Mouse (Mus musculus) midbrain, embryonic 12.5 days (tissue): ENCODE results near the gene 1810062G17Rik. TPM values are rescaled to one million over a fixed set of nuclear protein-coding genes. Genes with fewer than 3 reads are reported as not detected.

Experiments
- ATAC-seq: fragments of 200-750 bp; cut with Nextera tagmentation; 2 replicates; pipeline ENCODE4 v1.8.0; 2017; ENCODE audit warnings: low read depth, moderate TSS enrichment, moderate library complexity; ENCODE audit not compliant: low FRiP score
- H3K27ac ChIP-seq: fragments of 300-500 bp; sonication (generic); replicated peaks from 2 replicates; pipeline ENCODE4 v1.5.1; 2016; ENCODE audit warnings: mild to moderate bottlenecking
- H3K27me3 ChIP-seq: fragments of 300-500 bp; sonication (generic); 2 replicates; pipeline ENCODE4 v1.6.1; 2016; ENCODE audit warnings: mild to moderate bottlenecking
- H3K36me3 ChIP-seq: fragments of 300-500 bp; sonication (generic); 2 replicates; pipeline ENCODE4 v1.6.1; 2016
- H3K4me1 ChIP-seq: fragments of 300-500 bp; sonication (generic); 2 replicates; pipeline ENCODE4 v1.6.1; 2016
- H3K4me2 ChIP-seq: fragments of 300-500 bp; sonication (generic); replicated peaks from 2 replicates; pipeline ENCODE4 v1.6.1; 2016; ENCODE audit warnings: mild to moderate bottlenecking, moderate library complexity
- H3K4me3 ChIP-seq: fragments of 300-500 bp; sonication (generic); 2 replicates; pipeline ENCODE4 v1.5.1; 2016; ENCODE audit warnings: mild to moderate bottlenecking
- H3K9ac ChIP-seq: fragments of 300-500 bp; sonication (generic); replicated peaks from 2 replicates; pipeline ENCODE4 v1.6.1; 2016; ENCODE audit warnings: mild to moderate bottlenecking, moderate library complexity
- H3K9me3 ChIP-seq: fragments of 300-500 bp; sonication (generic); 2 replicates; pipeline ENCODE4 v1.6.1; 2016; ENCODE audit warnings: mild to moderate bottlenecking
- WGBS: fragments of 180-500 bp; shearing (Covaris S2); methylation state at CpG from one replicate; pipeline ENCODE4 v1.1.7; 2016; 5-methylcytosine and 5-hydroxymethylcytosine counted together
- polyA plus RNA-seq: library from polyadenylated mRNA; unstranded; fragments of >200 nt; fragmentation: Nextera tagmentation; extraction: Ambion mirVana; gene quantifications from 2 replicates; pipeline ENCODE4 v1.2.1, GENCODE M21; 2016

Gene 1810062G17Rik
- polyA plus RNA-seq, 1 experiment from 2014 or later: not detected

- Histone ChIP-seq H3K9me3 (no peaks in the 10 kb centered on the region), H3K4me3 (no peak overlapping the region), H3K4me2 (no peak overlapping the region), H3K9ac (no peak overlapping the region), H3K27ac (no peak overlapping the region), H3K27me3 (no peaks in the 10 kb centered on the region), H3K36me3 (no peaks in the 10 kb centered on the region), H3K4me1 (no peaks in the 10 kb centered on the region)
- ATAC-seq: no peak
- 92% methylated on average over 7 of the region's 7 CpGs for WGBS
Observed at GRCm38 (mm10) chr3:36460717-36461116, 15.0 kb upstream of the 1810062G17Rik start.

- WGBS: 85% methylated on average over 5 of the region's 5 CpGs
Observed at GRCm38 (mm10) chr3:36461819-36462218, 13.9 kb upstream of the 1810062G17Rik start.

GRCm38 (mm10) chr3:36462348-36462747, 13.4 kb upstream of the 1810062G17Rik start:
- H3K4me2 ChIP-seq: no peak overlapping the region
- ATAC-seq: no peak
- H3K27me3 ChIP-seq: no peaks in the 10 kb centered on the region
- no peaks in the 10 kb centered on the region for H3K36me3 ChIP-seq
- WGBS: 53% methylated on average over 1 of the region's 1 CpGs
- no peaks in the 10 kb centered on the region for H3K4me1 ChIP-seq
- no peaks in the 10 kb centered on the region for H3K9me3 ChIP-seq
- H3K9ac ChIP-seq: no peak overlapping the region
- no peak overlapping the region for H3K27ac ChIP-seq
- H3K4me3 ChIP-seq: no peak overlapping the region

More at GRCm38 (mm10) chr3:36461819-36462218, 13.9 kb upstream of the 1810062G17Rik start:
- Histone ChIP-seq H3K27ac (no peak overlapping the region), H3K4me2 (no peak overlapping the region), H3K4me3 (no peak overlapping the region), H3K9ac (no peak overlapping the region), H3K9me3 (no peaks in the 10 kb centered on the region), H3K27me3 (no peaks in the 10 kb centered on the region), H3K36me3 (no peaks in the 10 kb centered on the region), H3K4me1 (no peaks in the 10 kb centered on the region)
- no peak for ATAC-seq

- H3K4me3 ChIP-seq: no peak overlapping the region
- no peaks in the 10 kb centered on the region for H3K27me3 ChIP-seq
- no peak overlapping the region for H3K27ac ChIP-seq
- no peaks in the 10 kb centered on the region for H3K4me1 ChIP-seq
- no peaks in the 10 kb centered on the region for H3K9me3 ChIP-seq
- no peak overlapping the region for H3K9ac ChIP-seq
- H3K4me2 ChIP-seq: no peak overlapping the region
- 62% methylated on average over 7 of the region's 7 CpGs for WGBS
- no peaks in the 10 kb centered on the region for H3K36me3 ChIP-seq
- no peak for ATAC-seq
Observed at GRCm38 (mm10) chr3:36465538-36465937, 10.2 kb upstream of the 1810062G17Rik start.

GRCm38 (mm10) chr3:36467632-36468031, 8.1 kb upstream of the 1810062G17Rik start:
- no peak for ATAC-seq
- no peak overlapping the region for H3K4me2 ChIP-seq
- H3K27me3 ChIP-seq: no peaks in the 10 kb centered on the region
- H3K4me1 ChIP-seq: no peaks in the 10 kb centered on the region
- no peaks in the 10 kb centered on the region for H3K9me3 ChIP-seq
- 92% methylated on average over 7 of the region's 7 CpGs for WGBS
- H3K36me3 ChIP-seq: no peaks in the 10 kb centered on the region
- H3K9ac ChIP-seq: no peak overlapping the region
- H3K4me3 ChIP-seq: no peak overlapping the region
- H3K27ac ChIP-seq: no peak overlapping the region

GRCm38 (mm10) chr3:36468871-36469270, 6.9 kb upstream of the 1810062G17Rik start:
- no peak overlapping the region for H3K9ac ChIP-seq
- H3K4me3 ChIP-seq: no peak overlapping the region
- no peaks in the 10 kb centered on the region for H3K9me3 ChIP-seq
- no peak for ATAC-seq
- H3K27ac ChIP-seq: no peak overlapping the region
- no peaks in the 10 kb centered on the region for H3K27me3 ChIP-seq
- no peaks in the 10 kb centered on the region for H3K36me3 ChIP-seq
- 52% methylated on average over 2 of the region's 2 CpGs for WGBS
- no peaks in the 10 kb centered on the region for H3K4me1 ChIP-seq
- no peak overlapping the region for H3K4me2 ChIP-seq

- Histone ChIP-seq H3K9ac (no peak overlapping the region), H3K36me3 (no peaks in the 10 kb centered on the region), H3K27ac (no peak overlapping the region), H3K4me1 (peaks cover 14% of the 10 kb centered on the region), H3K27me3 (peaks cover 12% of the 10 kb centered on the region; the same call in 1 of the 2 replicates), H3K9me3 (no peaks in the 10 kb centered on the region), H3K4me2 (no peak overlapping the region), H3K4me3 (no peak overlapping the region)
- ATAC-seq: no peak
- WGBS: 80% methylated on average over 4 of the region's 4 CpGs
Observed at GRCm38 (mm10) chr3:36471856-36472255, 3.9 kb upstream of the 1810062G17Rik start.

- Histone ChIP-seq H3K36me3 (no peaks in the 10 kb centered on the region), H3K4me3 (no peak overlapping the region), H3K27ac (no peak overlapping the region), H3K4me1 (peaks cover 14% of the 10 kb centered on the region), H3K9ac (no peak overlapping the region), H3K9me3 (no peaks in the 10 kb centered on the region), H3K27me3 (peaks cover 12% of the 10 kb centered on the region; the same call in 1 of the 2 replicates), H3K4me2 (no peak overlapping the region)
- no peak for ATAC-seq
- 96% methylated on average over 5 of the region's 5 CpGs for WGBS
Observed at GRCm38 (mm10) chr3:36473222-36473621, 2.5 kb upstream of the 1810062G17Rik start.

- Histone ChIP-seq H3K4me3 (no peak overlapping the region), H3K4me2 (peak overlapping the region; percentile 91; the same call in 1 of the 2 replicates), H3K9me3 (no peaks in the 10 kb centered on the region), H3K27ac (no peak overlapping the region), H3K36me3 (no peaks in the 10 kb centered on the region), H3K9ac (no peak overlapping the region), H3K4me1 (peaks cover 20% of the 10 kb centered on the region), H3K27me3 (peaks cover 12% of the 10 kb centered on the region; the same call in 1 of the 2 replicates)
- no peak for ATAC-seq
- 77% methylated on average over 5 of the region's 5 CpGs for WGBS
Observed at GRCm38 (mm10) chr3:36474421-36474820, 1.3 kb upstream of the 1810062G17Rik start.

GRCm38 (mm10) chr3:36474938-36475483, 726 bp upstream of the 1810062G17Rik start:
- WGBS: 5% methylated on average over 24 of the region's 24 CpGs
- no peak for ATAC-seq
- peaks cover 12% of the 10 kb centered on the region; the same call in 1 of the 2 replicates for H3K27me3 ChIP-seq
- H3K4me3 ChIP-seq: peak overlapping the region; percentile 53
- peak overlapping the region; percentile 55 for H3K9ac ChIP-seq
- no peaks in the 10 kb centered on the region for H3K9me3 ChIP-seq
- H3K4me2 ChIP-seq: peak overlapping the region; percentile 91
- peaks cover 20% of the 10 kb centered on the region for H3K4me1 ChIP-seq
- H3K36me3 ChIP-seq: no peaks in the 10 kb centered on the region
- 0 out of 2 replicates have a peak overlapping the region, but pooled peaks have one; percentile 7 for H3K27ac ChIP-seq

- Histone ChIP-seq H3K36me3 (no peaks in the 10 kb centered on the region), H3K4me1 (peaks cover 24% of the 10 kb centered on the region), H3K27me3 (peaks cover 12% of the 10 kb centered on the region; the same call in 1 of the 2 replicates), H3K9me3 (no peaks in the 10 kb centered on the region), H3K27ac (no peak overlapping the region), H3K9ac (peak overlapping the region; percentile 55), H3K4me2 (peak overlapping the region; percentile 91), H3K4me3 (peak overlapping the region; percentile 53)
- WGBS: 41% methylated on average over 20 of the region's 20 CpGs
- ATAC-seq: no peak; the same call in 1 of the 2 replicates
Observed at GRCm38 (mm10) chr3:36476261-36477155, 771 bp downstream of the 1810062G17Rik start.

- Histone ChIP-seq H3K9me3 (no peaks in the 10 kb centered on the region), H3K4me3 (no peak overlapping the region), H3K4me1 (peaks cover 35% of the 10 kb centered on the region), H3K27me3 (peaks cover 12% of the 10 kb centered on the region; the same call in 1 of the 2 replicates), H3K9ac (no peak overlapping the region), H3K36me3 (no peaks in the 10 kb centered on the region), H3K27ac (no peak overlapping the region), H3K4me2 (no peak overlapping the region)
- WGBS: 80% methylated on average over 8 of the region's 8 CpGs
- no peak for ATAC-seq
Observed at GRCm38 (mm10) chr3:36478776-36479175, 3.0 kb downstream of the 1810062G17Rik start.
